Mouse (Mus musculus) heart, postnatal 36 days (tissue): ENCODE data around the gene Pam. TPM values are rescaled to one million over a fixed set of nuclear protein-coding genes. Genes with fewer than 3 reads are reported as not detected.
A peak's percentile ranks its signal among the peaks of the same experiment; 100 is the strongest.
"Not testable (repeated sequence)": the region's sequence is repeated elsewhere in the genome, so short reads cannot be mapped to it uniquely, and the experiment has no call there.

ENCODE experiments used
- DNase-seq, 2 experiments: peaks; one replicate each; pipeline ENCODE4 v3.0.0; 2021 to 2022
- intact Hi-C: fragments of 180-260 bp; cut with DNase I; formaldehyde crosslinking; loops from one replicate; pipeline ENCODE4 v1.15.1; 2025
- total RNA-seq, 2 experiments: library from RNA; stranded (reverse); gene quantifications; 2 replicates each; pipeline ENCODE4 v1.2.3; 2021

Gene Pam
- total RNA-seq, 2 experiments from 2014 or later: 586 to 674 TPM

- DNase-seq: no peak
- intact Hi-C loops: loop anchor here (1.0 kb wide), 1 partner anchor 9 kb away; no protein-coding TSS in a partner anchor
Measured at GRCm38 (mm10) chr1:98047284-98048217, 47.9 kb downstream of the Pam start.

- intact Hi-C loops: no loop called here
- no peak for DNase-seq
Measured at GRCm38 (mm10) chr1:98042425-98042824, 53.0 kb downstream of the Pam start.

- DNase-seq: no peak
- intact Hi-C loops: loop anchor here (1.0 kb wide), 1 partner anchor 10 kb away; no protein-coding TSS in a partner anchor
Measured at GRCm38 (mm10) chr1:98038252-98038651, 57.2 kb downstream of the Pam start.

- no peak for DNase-seq
- intact Hi-C loops: no loop called here
Measured at GRCm38 (mm10) chr1:98035736-98036135, 59.7 kb downstream of the Pam start.

GRCm38 (mm10) chr1:98031802-98032201 is 63.6 kb downstream of the Pam start:
- intact Hi-C loops: no loop called here
- DNase-seq: no peak

- DNase-seq: no peak
- intact Hi-C loops: no loop called here
Measured at GRCm38 (mm10) chr1:98029025-98029424, 66.4 kb downstream of the Pam start.

- intact Hi-C loops: no loop called here
- DNase-seq: no peak
Measured at GRCm38 (mm10) chr1:98028468-98028867, 67.0 kb downstream of the Pam start.

- intact Hi-C loops: no loop called here
- DNase-seq: no peak
Measured at GRCm38 (mm10) chr1:98027959-98028358, 67.5 kb downstream of the Pam start.

GRCm38 (mm10) chr1:98025924-98026640 is 69.4 kb downstream of the Pam start:
- DNase-seq: no peak
- intact Hi-C loops: no loop called here

- intact Hi-C loops: no loop called here
- DNase-seq: no peak
Measured at GRCm38 (mm10) chr1:98023866-98024265, 71.6 kb downstream of the Pam start.

GRCm38 (mm10) chr1:98018987-98019386 is 76.5 kb downstream of the Pam start:
- intact Hi-C loops: no loop called here
- DNase-seq: no peak

- no peak for DNase-seq
- intact Hi-C loops: no loop called here
Measured at GRCm38 (mm10) chr1:98016004-98016848, 79.2 kb downstream of the Pam start.

GRCm38 (mm10) chr1:98015564-98015963 is 79.9 kb downstream of the Pam start:
- DNase-seq: no peak
- intact Hi-C loops: no loop called here

GRCm38 (mm10) chr1:98002561-98003425 is 92.7 kb downstream of the Pam start:
- DNase-seq: peak; percentile 40 to 56
- intact Hi-C loops: no loop called here

GRCm38 (mm10) chr1:97999465-97999864 is 96.0 kb downstream of the Pam start:
- DNase-seq: no peak
- intact Hi-C loops: no loop called here

- DNase-seq, intact Hi-C loops: not testable (repeated sequence)
Measured at GRCm38 (mm10) chr1:97998961-97999360, 96.5 kb downstream of the Pam start.

- intact Hi-C loops: no loop called here
- DNase-seq: no peak
Measured at GRCm38 (mm10) chr1:97997088-97997487, 98.4 kb downstream of the Pam start.

GRCm38 (mm10) chr1:97991976-97992375 is 103.5 kb downstream of the Pam start:
- no peak for DNase-seq
- intact Hi-C loops: no loop called here

- intact Hi-C loops: no loop called here
- no peak for DNase-seq
Measured at GRCm38 (mm10) chr1:97983189-97983588, 112.3 kb downstream of the Pam start.

- no peak for DNase-seq
Measured at GRCm38 (mm10) chr1:97979422-97979821, 116.0 kb downstream of the Pam start.

More at GRCm38 (mm10) chr1:97979422-97979821, 116.0 kb downstream of the Pam start:
- intact Hi-C loops: loop anchor here (5.0 to 10.0 kb wide), 2 partner anchors 207 to 325 kb away; partner anchors contain the start of genes Gin1 and Ppip5k2
